Mouse (Mus musculus): Measurements from ENCODE around the gene Rcbtb2.

- TF ChIP-seq CTCF (IDR thresholded peaks at IDR 0.05; ENCODE audit: borderline replicate concordance, extremely low read depth, insufficient read depth, insufficient read length) (no peak), POLR2A (IDR thresholded peaks at IDR 0.05; ENCODE audit: borderline replicate concordance, extremely low read depth, insufficient read depth, insufficient read length, poor library complexity, severe bottlenecking) (no peak)
Measured at GRCm38 (mm10) chr14:73142421-73142895, 19.6 kb downstream of the Rcbtb2 start.
